Mouse (Mus musculus) spleen, adult 2 months (tissue): Measurements from ENCODE around the gene Gm20388.

Experiments
- CTCF ChIP-seq: fragments of 200-500 bp; IDR thresholded peaks from 2 replicates; pipeline ENCODE4 v1.5.1; 2011; ENCODE audit warnings: mild to moderate bottlenecking, inconsistent platforms; ENCODE audit not compliant: insufficient read depth, insufficient read length, insufficient replicate concordance; ENCODE audit errors: extremely low read depth
- POLR2A ChIP-seq: fragments of 200-500 bp; IDR thresholded peaks from 2 replicates; pipeline ENCODE4 v1.6.1; 2011; ENCODE audit warnings: low read depth, low read length, inconsistent platforms

DNA sequence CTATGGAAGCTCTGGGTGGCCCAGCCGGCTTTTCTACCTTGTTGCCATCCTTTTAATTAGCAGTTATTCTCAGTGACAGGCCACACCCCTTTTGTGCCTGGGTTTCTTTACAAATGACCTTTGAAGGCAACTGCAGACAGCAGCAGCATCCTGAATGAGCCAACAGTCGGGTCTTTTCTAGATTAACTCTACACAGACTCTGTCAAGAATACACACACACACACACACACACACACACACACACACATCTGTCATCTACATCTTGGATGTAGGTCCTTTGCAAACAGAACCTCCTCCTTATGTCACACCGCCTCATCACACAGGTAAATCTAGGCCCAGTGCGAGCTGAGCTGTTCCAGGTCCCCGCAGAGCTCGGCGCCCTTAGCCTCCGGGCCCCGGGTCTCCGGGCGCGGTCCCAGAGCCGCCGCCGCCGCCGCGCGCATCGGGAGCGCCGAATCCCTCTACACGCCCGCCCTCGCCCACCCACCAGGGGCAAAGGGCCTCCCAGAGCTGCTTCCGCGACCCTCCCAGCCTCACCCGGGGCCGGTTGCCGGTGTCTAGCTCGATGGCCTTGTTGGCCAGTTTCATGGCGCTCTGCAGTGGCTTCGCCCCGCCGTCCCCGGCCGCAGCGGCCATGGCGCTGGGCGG, 3342.9 kb downstream of the Gm20388 start:
- TF ChIP-seq POLR2A (no peak), CTCF (no peak)
